Mouse (Mus musculus) stomach, postnatal 0 days (tissue): ENCODE data around the gene Lta.

Experiments
- CTCF ChIP-seq: IDR thresholded peaks from 2 replicates; pipeline ENCODE4 v1.5.1; 2016; ENCODE audit warnings: antibody characterized with exemption, low read depth, mild to moderate bottlenecking, moderate library complexity
- EP300 ChIP-seq: optimal IDR thresholded peaks from 2 replicates; pipeline ENCODE3; 2016; ENCODE audit warnings: antibody characterized with exemption

DNA sequence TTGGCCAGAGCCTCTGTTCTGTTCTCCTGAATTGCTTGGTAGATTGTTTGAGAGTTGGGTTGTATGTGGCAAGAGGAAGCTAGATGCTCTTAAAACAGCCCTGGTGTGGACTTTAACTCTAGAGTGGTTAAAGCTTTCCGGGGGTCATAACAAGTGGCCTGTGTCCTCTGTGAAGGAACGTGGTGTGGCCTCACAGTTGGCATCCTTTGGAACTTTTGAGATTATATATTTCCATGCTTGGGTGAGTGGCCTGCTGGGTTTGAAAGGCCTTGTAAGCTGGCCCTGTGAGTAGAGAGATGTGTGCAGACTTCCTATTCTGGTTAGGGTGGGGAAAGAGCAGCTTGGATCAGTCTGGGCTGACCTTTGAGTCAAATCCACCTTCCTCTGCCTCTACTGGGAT is 39.8 kb upstream of the Lta start:
- TF ChIP-seq CTCF (no peak), EP300 (no peak)
